Mouse (Mus musculus) ES-Bruce4 (cell line): ENCODE results near the gene Pmpca. TPM values are rescaled to one million over a fixed set of nuclear protein-coding genes. Genes with fewer than 3 reads are reported as not detected.

Experiments
- H3K27ac ChIP-seq: 2 replicates; pipeline ENCODE4 v1.5.1; 2012; ENCODE audit warnings: low read length, inconsistent platforms; ENCODE audit not compliant: insufficient read depth
- H3K27me3 ChIP-seq: 2 replicates; pipeline ENCODE4 v1.6.1; 2012; ENCODE audit warnings: mild to moderate bottlenecking, low read length, inconsistent platforms; ENCODE audit not compliant: control insufficient read depth, poor library complexity, insufficient read depth, severe bottlenecking
- H3K36me3 ChIP-seq: 2 replicates; pipeline ENCODE4 v1.6.1; 2012; ENCODE audit warnings: inconsistent platforms, mild to moderate bottlenecking, low read length, moderate library complexity; ENCODE audit not compliant: control insufficient read depth, poor library complexity, insufficient read depth, severe bottlenecking
- H3K4me1 ChIP-seq: one replicate; pipeline ENCODE4 v1.8.1; 2011; ENCODE audit warnings: low read length; ENCODE audit not compliant: control insufficient read depth, insufficient read depth
- H3K4me3 ChIP-seq: 2 replicates; pipeline ENCODE4 v1.5.1; 2011; ENCODE audit warnings: low read depth, mild to moderate bottlenecking, low read length
- H3K9ac ChIP-seq: 2 replicates; pipeline ENCODE4 v1.6.1; 2012; ENCODE audit warnings: low read depth, mild to moderate bottlenecking, inconsistent platforms; ENCODE audit not compliant: poor library complexity, severe bottlenecking
- H3K9me3 ChIP-seq: replicated peaks from 2 replicates; pipeline ENCODE4 v1.6.1; 2012; ENCODE audit warnings: mild to moderate bottlenecking, low read length, inconsistent platforms; ENCODE audit not compliant: control insufficient read depth, poor library complexity, insufficient read depth, severe bottlenecking
- CTCF ChIP-seq: IDR thresholded peaks from one replicate; pipeline ENCODE4 v1.8.1; 2011; ENCODE audit warnings: low read depth, low read length
- EP300 ChIP-seq: IDR thresholded peaks from 2 replicates; pipeline ENCODE4 v1.6.1; 2011; ENCODE audit warnings: low read depth, low read length; ENCODE audit not compliant: insufficient read depth
- POLR2A ChIP-seq: IDR thresholded peaks from one replicate; pipeline ENCODE4 v1.8.1; 2011; ENCODE audit warnings: low read length; ENCODE audit not compliant: insufficient read depth
- polyA plus RNA-seq: library from polyadenylated mRNA; stranded (reverse); fragments of >200 nt; gene quantifications from 2 replicates; pipeline ENCODE4 v1.2.4, GENCODE M21; 2011; ENCODE audit warnings: low read depth; ENCODE audit not compliant: missing spikeins, insufficient read depth, insufficient read length

Gene Pmpca
- polyA plus RNA-seq, 1 experiment: 161 TPM

- H3K36me3 ChIP-seq: no peaks in the 10 kb centered on the region
- H3K4me1 ChIP-seq: peaks cover 1% of the 10 kb centered on the region
- no peak within 1 kb of the TSS for H3K27ac ChIP-seq
- H3K4me3 ChIP-seq: peak within 1 kb of the TSS; percentile 79
- no peaks in the 10 kb centered on the region for H3K27me3 ChIP-seq
- TF ChIP-seq EP300 (no peak), CTCF (peak; percentile 57)
- H3K9ac ChIP-seq: peak within 1 kb of the TSS; percentile 79
- H3K9me3 ChIP-seq: no peaks in the 10 kb centered on the region
Observed at GRCm38 (mm10) chr2:26351358-26352290, 37.5 kb upstream of the Pmpca start, which contains the start of gene Dnlz. Dnlz (minus strand) TSS chr2:26352110.

GRCm38 (mm10) chr2:26352291-26352910 is 36.7 kb upstream of the Pmpca start:
- Histone ChIP-seq H3K27ac (no peak overlapping the region), H3K9me3 (no peaks in the 10 kb centered on the region), H3K4me3 (peak overlapping the region; percentile 68), H3K27me3 (no peaks in the 10 kb centered on the region), H3K9ac (peak overlapping the region; percentile 79), H3K36me3 (no peaks in the 10 kb centered on the region), H3K4me1 (peaks cover 1% of the 10 kb centered on the region)
- no peak for TF ChIP-seq CTCF

GRCm38 (mm10) chr2:26353066-26353980 is 35.8 kb upstream of the Pmpca start:
- Histone ChIP-seq H3K27ac (no peak overlapping the region), H3K9me3 (no peaks in the 10 kb centered on the region), H3K9ac (peak overlapping the region; percentile 79; the same call in 1 of the 2 replicates), H3K36me3 (no peaks in the 10 kb centered on the region), H3K27me3 (no peaks in the 10 kb centered on the region), H3K4me3 (peak overlapping the region; percentile 68; the same call in 1 of the 2 replicates), H3K4me1 (peaks cover 1% of the 10 kb centered on the region)
- TF ChIP-seq CTCF: no peak
- TF ChIP-seq POLR2A: no peak

- Histone ChIP-seq H3K9ac (no peak overlapping the region), H3K27me3 (no peaks in the 10 kb centered on the region), H3K36me3 (no peaks in the 10 kb centered on the region), H3K4me3 (no peak overlapping the region), H3K9me3 (no peaks in the 10 kb centered on the region), H3K27ac (no peak overlapping the region), H3K4me1 (peaks cover 1% of the 10 kb centered on the region)
- TF ChIP-seq EP300 (no peak), POLR2A (no peak), CTCF (no peak)
Observed at GRCm38 (mm10) chr2:26354401-26354800, 34.7 kb upstream of the Pmpca start.

GRCm38 (mm10) chr2:26356231-26356630 is 32.9 kb upstream of the Pmpca start:
- TF ChIP-seq CTCF: no peak
- no peak for TF ChIP-seq EP300
- no peak for TF ChIP-seq POLR2A
- Histone ChIP-seq H3K27ac (no peak overlapping the region), H3K9me3 (no peaks in the 10 kb centered on the region), H3K9ac (no peak overlapping the region), H3K36me3 (no peaks in the 10 kb centered on the region), H3K27me3 (no peaks in the 10 kb centered on the region), H3K4me1 (peaks cover 1% of the 10 kb centered on the region), H3K4me3 (no peak overlapping the region)
